Mouse (Mus musculus): Measurements from ENCODE around the gene Chrna7.

GRCm38 (mm10) chr7:63113671-63114070, 98.7 kb downstream of the Chrna7 start:
- no peak for TF ChIP-seq GATA1 (IDR thresholded peaks at IDR 0.05; ENCODE audit: borderline replicate concordance, low read length)
- no peak for TF ChIP-seq FLI1 (IDR thresholded peaks at IDR 0.05; ENCODE audit: low read length)

Measured in megakaryocyte, embryonic 14.5 days (primary cell).